Mouse (Mus musculus): ENCODE measurements around the gene Wnk4.

Gene Wnk4

DNA sequence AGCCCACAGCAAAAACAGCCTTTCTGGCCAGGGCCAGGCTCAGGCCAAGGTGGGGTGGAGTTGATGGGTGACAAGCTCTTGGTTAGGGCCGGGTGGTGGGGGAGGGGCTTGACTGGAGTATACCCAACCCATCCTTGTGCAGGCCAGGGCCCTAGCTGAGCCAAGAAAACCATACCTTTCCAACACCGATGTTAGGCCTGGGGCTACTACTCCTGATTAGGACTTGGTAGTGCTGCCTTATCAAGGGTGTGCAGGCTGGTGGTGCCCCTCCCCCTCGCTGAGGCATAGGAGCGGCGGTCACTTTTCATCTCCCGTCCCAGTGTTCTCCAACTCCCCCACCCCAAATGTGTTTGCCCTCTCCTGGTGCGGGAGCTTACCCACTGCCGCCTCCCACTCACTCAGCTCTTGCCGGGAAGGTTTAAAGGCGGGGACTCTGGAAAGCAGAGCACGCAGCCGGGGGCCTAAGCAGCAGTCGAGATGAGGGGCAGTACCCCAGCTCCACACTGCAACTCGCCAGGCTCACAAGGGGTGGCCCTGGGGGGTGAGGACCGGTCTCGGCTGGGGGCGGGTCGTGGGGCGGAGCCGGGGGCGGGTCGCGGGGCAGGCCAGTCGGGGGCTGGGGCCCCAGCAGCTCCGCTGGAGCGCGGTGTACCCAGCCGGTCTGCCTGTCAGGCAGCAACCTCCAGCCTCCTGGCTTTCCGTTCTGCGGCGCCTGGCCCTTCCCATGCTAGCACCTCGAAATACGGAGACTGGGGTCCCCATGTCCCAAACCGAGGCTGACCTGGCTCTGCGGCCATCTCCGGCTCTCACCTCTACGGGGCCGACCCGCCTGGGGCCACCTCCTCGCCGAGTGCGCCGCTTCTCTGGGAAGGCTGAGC is at the start of gene Wnk4:
Gene Wnk4, plus strand, starts transcription at position 620 of the 878 bp plus-strand sequence.
- peak; percentile 35 to 45 for DNase-seq

DNA sequence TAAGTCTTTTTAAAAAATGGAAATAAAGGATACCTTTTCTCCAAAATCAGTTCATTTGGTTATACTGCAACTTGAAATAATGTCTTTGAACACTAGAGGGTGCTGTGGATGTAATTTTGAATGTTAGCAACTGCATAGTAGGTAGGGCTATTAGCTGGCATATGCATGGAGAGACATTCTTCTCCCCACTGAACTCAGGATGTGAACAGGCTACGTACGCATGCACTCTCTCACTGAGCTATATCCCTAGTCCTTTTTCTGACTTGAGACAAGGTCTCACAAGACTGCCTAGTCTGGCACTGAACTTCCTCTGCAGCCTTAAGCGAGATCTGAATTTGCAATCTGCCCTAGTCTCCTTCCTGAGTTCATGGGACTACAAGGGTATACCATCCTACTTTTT is 48.4 kb upstream of the Wnk4 start:
- DNase-seq, result no peak

DNA sequence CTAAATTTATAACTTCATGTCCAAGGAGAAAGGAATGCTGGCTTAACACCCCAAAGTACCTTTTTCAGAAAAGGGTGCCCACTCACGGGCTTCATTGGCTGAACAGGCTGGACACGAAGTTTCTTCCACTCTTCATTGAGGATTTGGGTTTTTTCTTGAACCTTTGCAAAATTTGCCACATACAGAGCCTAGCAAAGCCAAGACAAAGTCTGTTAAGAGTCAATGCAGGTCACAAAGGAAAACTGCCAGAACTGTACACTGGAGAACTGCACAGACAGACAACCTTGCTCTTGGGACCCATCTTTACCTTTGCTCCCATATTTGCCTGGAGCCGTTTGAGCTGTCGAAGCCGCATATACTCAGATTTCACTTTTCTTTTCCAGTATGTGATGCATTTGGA is 43.4 kb upstream of the Wnk4 start:
- no peak for DNase-seq

DNA sequence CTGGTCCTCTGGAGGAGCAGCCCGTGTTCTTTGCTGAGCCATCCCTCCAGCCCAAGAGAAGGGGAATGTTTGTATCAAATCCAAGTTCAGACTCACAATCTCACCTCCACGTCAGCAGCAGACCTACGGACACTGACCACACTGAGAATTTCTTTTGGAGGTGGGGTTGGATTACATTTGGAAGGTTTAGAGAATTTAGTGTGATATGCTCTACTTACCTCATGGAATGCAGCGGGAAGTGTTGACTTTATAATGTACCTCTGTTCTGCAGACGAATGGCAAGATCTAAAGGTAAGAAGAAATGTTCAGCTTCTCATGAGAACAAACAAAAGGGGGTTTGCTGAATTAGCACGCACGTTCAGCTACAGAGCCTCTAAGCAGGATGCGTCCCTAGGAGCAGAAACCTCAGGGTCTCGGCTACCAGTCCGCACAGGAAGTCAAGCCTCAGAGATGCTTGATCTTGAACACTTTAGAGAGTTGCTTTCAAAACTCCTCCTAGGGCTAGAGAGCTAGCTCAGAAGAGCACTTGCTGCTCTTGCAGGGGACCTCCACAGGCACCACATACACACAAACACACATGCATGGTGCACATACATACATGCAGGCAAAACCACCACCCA is 41.8 kb upstream of the Wnk4 start:
- peak; percentile 29 to 59 for DNase-seq

DNA sequence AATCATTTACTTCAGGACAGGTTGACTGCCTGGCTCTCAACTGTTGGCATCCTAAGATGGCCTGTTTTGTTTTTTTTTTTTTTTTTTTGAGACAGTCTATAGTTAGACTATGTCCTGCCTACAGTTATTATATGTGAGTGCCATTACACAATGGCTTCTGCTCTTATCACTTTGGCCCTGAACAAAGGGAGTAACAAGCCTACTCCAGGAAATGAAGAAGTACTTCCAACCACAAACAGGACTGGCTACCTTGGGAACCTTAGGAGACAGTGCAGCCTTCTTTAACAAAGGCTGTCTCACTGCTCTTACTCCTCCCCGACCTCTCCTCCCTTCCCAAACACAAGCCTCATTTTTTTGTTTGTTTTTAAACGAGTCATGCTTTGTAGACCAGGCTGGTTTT is 39.5 kb upstream of the Wnk4 start:
- no peak for DNase-seq

DNA sequence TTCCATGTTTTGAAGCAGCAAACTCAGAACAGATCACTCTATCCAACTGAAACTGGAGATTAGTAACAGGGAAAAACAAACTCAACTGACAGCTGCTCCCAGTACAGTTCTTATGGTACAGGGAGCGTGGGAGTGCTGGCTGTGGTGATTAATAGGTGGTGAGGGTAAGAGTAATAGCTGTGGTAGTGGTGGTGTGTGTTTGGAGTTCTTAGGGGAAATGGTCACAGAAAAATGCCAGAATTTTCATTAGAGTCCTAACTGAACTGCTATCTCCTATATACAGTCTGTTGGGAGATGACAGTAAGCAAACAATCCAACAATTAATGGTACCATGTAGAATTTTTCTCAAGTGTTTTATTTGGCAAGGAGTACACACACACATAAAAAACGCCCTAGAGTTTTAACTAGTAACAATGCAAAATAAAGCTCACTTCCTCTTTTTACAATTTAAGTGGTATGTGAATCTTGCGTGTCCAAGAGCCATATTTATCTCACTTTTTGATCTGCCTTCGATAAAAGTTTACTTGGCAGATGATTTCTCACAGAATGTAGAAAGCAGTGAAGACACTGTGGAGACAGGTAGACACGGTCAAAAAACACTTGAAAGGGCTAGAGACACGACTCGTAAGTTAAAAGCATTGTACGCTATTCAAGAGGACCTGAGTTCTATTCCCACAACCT is 38.9 kb upstream of the Wnk4 start:
- DNase-seq, result no peak

DNA sequence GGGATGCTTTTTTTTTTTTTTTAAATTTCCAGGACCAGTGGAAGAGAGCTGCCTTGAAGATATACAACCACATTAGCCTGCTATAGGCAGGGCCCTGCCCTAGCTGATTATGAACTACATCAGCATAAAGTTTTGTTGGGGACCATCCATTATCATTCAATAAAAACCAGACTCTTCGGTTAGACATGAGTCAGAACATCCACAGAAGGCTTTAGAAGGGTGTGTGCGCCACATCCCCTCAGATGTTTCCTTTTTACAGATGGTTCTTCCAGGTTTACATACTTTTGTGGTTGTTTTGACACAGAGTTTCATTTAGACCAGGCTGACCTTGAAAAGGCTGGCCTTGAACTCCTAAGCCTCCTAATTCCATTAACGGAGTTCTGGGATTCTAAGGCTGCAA is 36.0 kb upstream of the Wnk4 start:
- DNase-seq, result no peak

DNA sequence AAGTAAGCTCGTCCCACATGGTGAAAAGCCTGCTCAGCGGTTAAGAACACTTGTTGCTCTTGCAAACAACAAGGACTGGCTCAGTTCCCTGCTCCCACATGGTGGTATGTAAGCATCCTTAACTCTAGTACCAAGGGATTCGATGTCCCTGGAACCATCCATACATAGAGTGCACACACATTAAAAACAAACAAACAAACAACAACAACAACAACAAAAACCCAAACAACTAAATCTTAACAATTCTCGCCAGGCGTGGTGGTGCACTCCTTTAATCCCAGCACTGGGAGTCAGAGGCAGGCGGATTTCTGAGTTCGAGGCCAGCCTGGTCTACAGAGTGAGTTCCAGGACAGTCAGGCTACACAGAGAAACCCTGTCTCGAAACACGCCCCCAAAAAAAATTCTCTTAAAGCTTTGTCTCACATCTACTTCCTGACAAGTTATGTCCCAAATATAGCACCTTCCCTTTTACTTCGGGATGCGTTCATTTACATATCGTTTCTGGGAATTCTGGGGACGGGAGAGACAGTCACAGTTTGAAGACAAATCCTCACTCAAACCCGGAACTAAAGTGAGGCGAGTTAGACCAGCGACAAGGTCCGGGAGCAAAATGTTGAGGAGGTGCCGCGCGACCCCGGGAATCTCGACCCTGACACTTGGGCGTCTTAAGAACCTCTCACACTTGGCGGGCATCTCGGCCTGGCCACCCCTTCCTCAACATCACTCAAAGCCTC is 34.9 kb upstream of the Wnk4 start:
- DNase-seq, result no peak

DNA sequence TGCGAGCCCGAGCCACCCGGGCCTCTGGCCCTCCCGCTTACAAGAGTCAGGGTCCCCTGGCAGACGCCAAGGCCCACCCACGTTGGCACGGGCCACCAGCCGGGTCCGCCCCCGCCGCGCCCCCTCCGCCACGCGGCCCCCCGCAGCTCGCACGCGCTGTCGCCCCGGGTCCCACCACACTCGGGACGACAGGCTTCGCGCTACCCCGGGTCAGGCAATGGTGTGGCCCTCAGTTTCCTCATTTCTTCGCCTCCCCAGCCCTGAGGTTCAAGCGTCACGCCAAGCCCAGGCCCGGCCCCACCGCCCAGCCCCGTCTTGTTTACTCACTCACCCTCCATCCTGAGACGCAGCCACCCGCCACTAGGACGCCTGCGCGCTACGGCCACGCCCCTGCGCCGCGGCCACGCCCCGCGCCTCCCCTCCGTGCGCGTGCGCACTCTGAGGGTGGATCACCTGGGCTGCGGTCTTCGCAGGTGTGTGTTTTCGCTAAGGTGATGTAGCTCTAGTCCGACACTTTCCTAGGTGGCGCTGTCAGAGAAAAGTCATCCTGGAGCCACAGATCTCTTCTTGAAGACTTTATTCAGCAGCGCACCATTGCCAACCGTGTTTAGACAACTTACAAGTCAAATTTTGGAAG is 34.2 kb upstream of the Wnk4 start, which contains the start of gene Ezh1:
Gene Ezh1, minus strand, starts transcription at position 399 of the 637 bp plus-strand sequence.
- peak; percentile 92 to 94 for DNase-seq

DNA sequence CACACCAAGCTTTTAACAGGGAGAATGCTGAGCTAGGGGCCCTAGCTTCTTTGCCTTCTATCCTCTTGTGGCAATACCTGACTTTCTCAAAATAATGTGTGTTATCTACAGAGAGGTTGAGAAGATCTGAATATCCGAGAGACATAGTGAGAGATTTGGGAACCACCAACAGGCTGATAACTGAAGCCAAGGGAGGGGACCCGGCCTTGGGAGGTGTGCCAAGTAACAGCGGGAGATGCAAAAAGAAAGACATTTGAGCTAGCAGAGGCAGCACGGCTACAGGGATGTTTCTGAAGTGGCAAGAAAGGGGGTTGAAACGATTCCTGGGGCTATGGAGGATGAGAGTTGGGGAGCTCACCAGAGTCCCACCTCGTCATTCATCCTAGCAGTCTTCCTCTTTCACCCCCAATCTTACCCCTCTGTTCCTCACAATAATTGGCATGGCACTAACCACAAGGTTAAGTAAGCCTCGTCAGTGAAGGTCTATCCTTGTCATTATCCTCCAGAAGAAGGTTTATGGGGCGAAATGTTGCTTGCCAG is 30.9 kb upstream of the Wnk4 start:
- no peak for DNase-seq

DNA sequence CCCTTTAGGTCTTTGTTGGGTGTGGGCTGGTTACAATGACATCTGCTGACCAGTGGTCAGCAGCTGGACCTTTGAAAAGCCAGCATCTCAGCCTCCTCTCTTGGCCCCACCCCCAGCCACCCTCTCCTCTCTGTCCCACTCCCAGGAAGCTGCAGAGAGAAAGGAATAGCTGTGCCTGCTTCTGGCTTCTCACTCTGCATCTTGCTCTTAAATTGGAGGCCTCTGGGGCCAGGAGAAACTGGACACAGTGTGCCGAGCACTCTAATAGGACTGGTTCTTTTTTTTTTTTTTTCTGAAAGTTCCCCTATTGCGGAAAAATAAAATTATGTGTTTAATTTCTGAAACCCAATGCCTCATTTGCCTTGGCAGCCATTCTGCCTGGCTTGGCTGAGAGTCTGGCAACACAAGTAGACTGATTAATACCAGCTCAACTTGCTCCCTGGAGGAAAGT is 30.3 kb upstream of the Wnk4 start:
- DNase-seq, result no peak

DNA sequence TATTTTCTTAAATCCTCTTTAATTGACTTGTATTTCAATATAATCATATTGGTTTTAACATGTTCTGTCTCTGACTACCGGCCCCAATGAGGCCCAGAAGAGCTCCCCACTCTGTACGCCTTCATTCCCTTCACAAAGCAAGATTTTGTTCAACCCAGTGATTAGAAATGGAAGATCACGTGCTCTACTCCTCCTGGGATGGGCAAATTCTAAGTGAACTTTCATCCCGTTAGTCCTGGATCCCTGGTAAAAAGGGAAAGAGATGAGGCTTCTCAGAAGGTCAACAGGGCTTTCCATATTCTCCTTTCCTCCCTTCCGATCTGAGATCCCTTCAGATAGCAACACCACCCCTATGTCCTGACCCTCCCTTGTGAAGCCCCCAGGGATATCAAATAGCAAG is 29.8 kb upstream of the Wnk4 start:
- no peak for DNase-seq

DNA sequence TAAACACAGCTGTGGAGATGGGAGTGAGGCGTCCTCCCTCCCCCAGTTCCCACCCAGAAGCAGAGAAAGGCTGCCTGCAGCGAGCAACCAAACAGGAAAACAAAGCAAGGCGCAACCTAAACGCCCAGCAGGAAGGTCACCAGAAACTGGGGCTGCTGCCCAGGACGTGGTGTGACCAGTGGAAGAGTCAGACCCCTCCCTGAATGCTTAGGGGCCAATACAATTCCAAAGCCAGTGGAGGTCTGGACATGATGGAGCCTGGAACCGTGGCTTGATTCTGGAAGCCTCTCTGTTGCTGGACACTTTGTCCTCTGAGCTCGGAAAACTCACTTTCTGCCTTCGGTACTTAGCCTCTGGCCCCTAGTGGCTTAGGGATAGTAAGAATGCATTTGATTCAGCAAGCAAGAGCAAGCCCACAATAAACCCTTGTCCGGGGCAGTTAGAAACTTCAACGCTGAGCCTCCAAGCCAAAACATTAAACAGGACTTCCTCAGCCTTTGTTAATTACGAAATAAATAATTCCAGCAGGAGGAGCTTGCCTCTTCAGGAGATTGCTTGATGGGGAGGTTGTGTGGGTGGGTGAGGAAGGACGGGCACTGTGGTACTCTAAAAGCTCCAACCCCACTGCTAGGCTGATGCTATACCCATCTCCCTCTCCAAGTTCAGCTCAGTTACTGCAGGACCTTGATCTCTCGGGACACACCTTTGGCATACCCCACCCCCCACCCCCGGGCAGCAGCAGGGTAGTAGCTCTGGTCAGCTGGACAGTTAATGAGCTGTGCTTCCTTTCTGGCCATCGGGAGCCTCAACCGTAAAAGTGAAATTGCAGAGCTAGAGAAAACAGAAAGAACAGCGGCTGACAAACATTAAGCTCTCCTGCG is 29.1 kb upstream of the Wnk4 start:
- no peak for DNase-seq

DNA sequence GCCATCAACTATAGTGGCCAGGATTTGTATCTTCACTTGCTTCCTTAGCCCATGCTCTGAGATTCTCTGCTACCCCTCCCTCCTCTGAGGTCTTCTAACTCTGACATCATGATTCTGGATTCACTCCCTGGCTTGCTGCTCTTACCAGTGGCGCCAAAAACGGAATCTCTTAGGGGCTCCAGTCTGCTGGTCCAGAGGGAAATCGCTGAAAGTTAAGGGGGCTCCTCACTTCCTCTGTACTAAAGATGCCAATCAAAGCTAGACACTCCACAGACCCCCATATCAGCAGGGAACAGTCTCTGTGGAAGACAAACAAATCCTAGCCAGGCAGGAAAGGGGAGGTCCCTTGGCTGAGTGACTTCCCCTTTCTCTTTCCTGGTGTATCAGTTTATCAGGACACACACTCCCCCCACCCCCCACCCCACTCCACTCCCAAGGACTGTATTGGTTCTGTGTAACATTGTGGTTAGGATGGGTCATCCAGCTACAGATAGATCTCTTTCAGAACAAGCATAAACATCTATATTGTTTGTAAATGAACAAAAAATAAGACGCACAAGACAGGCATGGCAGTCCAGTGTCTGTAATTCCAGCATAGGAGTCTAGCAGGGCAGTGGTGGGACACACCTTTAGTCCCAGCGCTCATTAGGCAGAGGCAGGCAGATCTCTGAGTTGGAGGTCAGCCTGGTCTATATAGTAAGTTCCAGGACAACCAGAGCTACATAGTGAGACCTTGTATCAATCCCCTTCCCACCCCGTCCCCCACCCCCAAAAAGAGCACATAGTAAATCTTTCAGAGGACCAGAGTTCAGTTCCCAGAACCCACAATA is 28.1 kb upstream of the Wnk4 start:
- no peak for DNase-seq

DNA sequence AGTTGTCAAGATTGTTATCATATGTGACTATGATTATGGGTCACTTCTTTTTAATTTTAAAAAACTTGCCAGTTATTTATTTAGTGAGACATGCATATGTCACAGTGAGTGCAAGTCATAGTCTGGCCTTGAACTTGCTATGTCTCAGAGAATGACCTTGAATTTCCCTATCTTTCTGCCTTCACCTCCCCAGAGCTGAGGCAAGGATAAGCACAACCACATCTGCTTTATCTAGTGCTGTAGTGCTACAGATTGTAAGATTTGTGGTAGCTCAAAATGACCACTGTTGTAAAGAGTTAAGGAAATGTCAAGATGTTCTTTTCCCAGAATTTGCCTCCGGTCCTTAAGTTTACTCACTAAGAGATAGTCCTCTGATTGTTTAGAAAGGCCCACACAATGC is 27.1 kb upstream of the Wnk4 start:
- DNase-seq, result no peak

DNA sequence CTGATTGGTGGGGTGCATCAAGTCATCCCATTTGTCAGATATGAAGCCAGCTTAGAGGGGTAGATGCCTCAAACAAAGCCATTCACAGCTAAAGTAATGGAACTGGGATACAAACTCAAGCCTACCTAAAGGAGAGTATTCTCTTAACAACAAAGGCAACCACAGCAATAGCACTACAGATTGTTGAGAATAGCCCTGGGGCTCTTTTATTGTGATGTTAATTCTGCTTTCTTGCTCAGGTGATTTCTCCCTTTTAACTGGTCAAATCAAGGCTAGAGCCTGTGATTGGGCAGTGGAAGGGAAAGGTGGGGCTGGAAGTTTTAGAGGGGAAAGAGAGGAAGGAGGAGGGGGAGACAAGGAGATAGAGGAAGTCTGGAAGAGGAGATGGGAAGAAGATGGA is 26.2 kb upstream of the Wnk4 start:
- no peak for DNase-seq

DNA sequence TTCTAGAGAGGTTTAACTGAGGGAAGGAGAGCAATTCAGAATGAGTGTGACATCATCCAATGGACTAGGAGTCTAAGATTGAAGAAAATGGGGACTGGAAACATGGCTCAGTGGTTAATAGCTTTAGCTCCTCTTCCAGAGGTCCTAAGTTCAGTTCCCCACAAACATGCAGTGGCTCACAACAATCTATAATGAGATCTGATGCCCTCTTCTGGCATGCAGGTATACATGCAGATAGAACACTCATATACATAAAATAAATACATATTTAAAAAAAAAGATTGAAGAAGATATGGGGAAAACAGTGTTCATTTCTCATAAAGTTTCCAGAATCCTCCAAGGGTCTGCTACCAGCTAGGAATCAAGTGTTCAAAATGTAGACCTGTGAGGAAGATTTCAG is 24.9 kb upstream of the Wnk4 start:
- no peak for DNase-seq

DNA sequence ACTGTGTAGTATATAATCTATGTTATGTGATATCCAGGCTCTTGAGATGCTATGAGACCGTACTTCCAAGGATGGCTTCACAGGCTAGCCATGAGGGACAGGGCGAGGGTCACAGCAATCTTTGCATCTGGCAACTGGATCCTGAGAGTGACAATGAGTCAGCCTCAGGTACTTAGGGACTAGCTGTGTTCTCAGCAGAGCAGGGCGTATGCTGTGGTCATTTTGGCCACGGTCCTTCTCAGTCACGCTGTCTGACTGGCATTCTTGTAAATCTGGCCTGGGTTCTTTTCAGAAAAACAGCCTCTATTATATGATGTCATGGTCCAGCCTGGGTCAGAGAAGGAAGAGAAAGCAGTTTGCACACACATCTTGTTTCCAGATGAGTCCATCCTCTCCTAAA is 23.6 kb upstream of the Wnk4 start:
- DNase-seq, result no peak

DNA sequence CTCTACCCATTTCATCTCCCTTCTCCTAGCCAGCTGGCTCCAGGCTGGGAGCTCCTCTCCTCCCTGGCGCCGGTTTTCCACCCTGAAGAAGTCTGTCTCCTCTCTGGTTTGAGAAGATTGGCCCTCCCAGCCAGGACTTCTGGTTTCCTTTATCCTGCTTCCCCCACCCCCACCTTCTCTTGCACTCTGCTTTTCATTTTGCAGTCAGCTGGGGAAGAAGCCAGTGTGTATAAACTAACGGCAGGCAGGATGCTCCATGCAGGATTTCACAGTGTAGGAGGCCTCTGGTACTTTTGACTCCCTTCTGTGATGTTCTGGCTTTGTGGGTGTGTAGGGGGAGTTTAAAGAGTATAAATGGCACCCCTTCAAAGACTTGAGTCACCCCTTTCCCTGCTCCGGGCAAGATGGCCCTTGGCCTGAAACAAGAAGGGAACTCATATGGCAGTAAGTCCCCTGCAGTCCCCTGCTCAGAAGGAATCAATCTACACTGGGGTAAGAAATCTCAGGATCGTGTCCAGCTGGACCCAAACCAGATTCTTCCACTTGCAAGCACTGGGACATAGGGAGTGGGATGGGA is 22.2 kb upstream of the Wnk4 start:
- DNase-seq, result no peak

DNA sequence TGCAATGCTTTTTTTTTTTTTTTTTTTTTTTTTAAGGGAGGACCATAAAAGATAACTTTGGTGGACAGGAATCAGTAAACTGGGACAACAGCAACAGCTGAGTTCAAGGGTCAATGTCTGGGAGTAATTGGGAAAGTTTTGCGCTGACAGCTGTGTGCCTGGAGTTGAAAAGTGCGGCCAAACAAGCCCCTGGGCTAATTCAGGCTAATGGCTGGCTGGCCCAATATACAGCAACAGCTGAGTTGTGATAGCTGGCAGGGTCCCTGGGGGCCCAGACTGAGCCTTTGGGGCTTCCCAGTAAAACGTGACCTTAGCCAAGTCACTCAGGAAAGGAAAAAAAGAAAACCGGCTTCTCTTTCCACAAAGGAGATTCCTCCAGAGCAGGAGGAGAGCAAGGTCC is 15.3 kb upstream of the Wnk4 start:
- DNase-seq, result no peak
